Mouse (Mus musculus) ES-Bruce4 (cell line): Measurements from ENCODE around the gene Glis1. TPM values are rescaled to one million over a fixed set of nuclear protein-coding genes. Genes with fewer than 3 reads are reported as not detected.

Source experiments
- H3K27ac ChIP-seq: 2 replicates; pipeline ENCODE4 v1.5.1; 2012; ENCODE audit warnings: low read length, inconsistent platforms; ENCODE audit not compliant: insufficient read depth
- H3K27me3 ChIP-seq: 2 replicates; pipeline ENCODE4 v1.6.1; 2012; ENCODE audit warnings: mild to moderate bottlenecking, low read length, inconsistent platforms; ENCODE audit not compliant: control insufficient read depth, poor library complexity, insufficient read depth, severe bottlenecking
- H3K36me3 ChIP-seq: 2 replicates; pipeline ENCODE4 v1.6.1; 2012; ENCODE audit warnings: inconsistent platforms, mild to moderate bottlenecking, low read length, moderate library complexity; ENCODE audit not compliant: control insufficient read depth, poor library complexity, insufficient read depth, severe bottlenecking
- H3K4me1 ChIP-seq: one replicate; pipeline ENCODE4 v1.8.1; 2011; ENCODE audit warnings: low read length; ENCODE audit not compliant: control insufficient read depth, insufficient read depth
- H3K4me3 ChIP-seq: 2 replicates; pipeline ENCODE4 v1.5.1; 2011; ENCODE audit warnings: low read depth, mild to moderate bottlenecking, low read length
- H3K9ac ChIP-seq: 2 replicates; pipeline ENCODE4 v1.6.1; 2012; ENCODE audit warnings: low read depth, mild to moderate bottlenecking, inconsistent platforms; ENCODE audit not compliant: poor library complexity, severe bottlenecking
- H3K9me3 ChIP-seq: replicated peaks from 2 replicates; pipeline ENCODE4 v1.6.1; 2012; ENCODE audit warnings: mild to moderate bottlenecking, low read length, inconsistent platforms; ENCODE audit not compliant: control insufficient read depth, poor library complexity, insufficient read depth, severe bottlenecking
- CTCF ChIP-seq: IDR thresholded peaks from one replicate; pipeline ENCODE4 v1.8.1; 2011; ENCODE audit warnings: low read depth, low read length
- EP300 ChIP-seq: IDR thresholded peaks from 2 replicates; pipeline ENCODE4 v1.6.1; 2011; ENCODE audit warnings: low read depth, low read length; ENCODE audit not compliant: insufficient read depth
- POLR2A ChIP-seq: IDR thresholded peaks from one replicate; pipeline ENCODE4 v1.8.1; 2011; ENCODE audit warnings: low read length; ENCODE audit not compliant: insufficient read depth
- polyA plus RNA-seq: library from polyadenylated mRNA; stranded (reverse); fragments of >200 nt; gene quantifications from 2 replicates; pipeline ENCODE4 v1.2.4, GENCODE M21; 2011; ENCODE audit warnings: low read depth; ENCODE audit not compliant: missing spikeins, insufficient read depth, insufficient read length

Gene Glis1
- polyA plus RNA-seq, 1 experiment = 0.28 TPM

- Histone ChIP-seq H3K4me3 (no peak overlapping the region), H3K9me3 (no peaks in the 10 kb centered on the region), H3K27ac (no peak overlapping the region), H3K4me1 (no peaks in the 10 kb centered on the region), H3K36me3 (no peaks in the 10 kb centered on the region), H3K9ac (no peak overlapping the region), H3K27me3 (no peaks in the 10 kb centered on the region)
- no peak for TF ChIP-seq EP300
- no peak for TF ChIP-seq POLR2A
- TF ChIP-seq CTCF = no peak
Measured at GRCm38 (mm10) chr4:107605964-107606602, 171.7 kb downstream of the Glis1 start.

- Histone ChIP-seq H3K4me3 (no peak overlapping the region), H3K36me3 (no peaks in the 10 kb centered on the region), H3K27me3 (no peaks in the 10 kb centered on the region), H3K9ac (no peak overlapping the region), H3K27ac (no peak overlapping the region), H3K9me3 (no peaks in the 10 kb centered on the region), H3K4me1 (no peaks in the 10 kb centered on the region)
- TF ChIP-seq EP300 = no peak
- no peak for TF ChIP-seq POLR2A
- TF ChIP-seq CTCF = no peak
Measured at GRCm38 (mm10) chr4:107609775-107610174, 175.4 kb downstream of the Glis1 start.

- H3K9me3 ChIP-seq = no peaks in the 10 kb centered on the region
- no peak overlapping the region for H3K9ac ChIP-seq
- no peaks in the 10 kb centered on the region for H3K36me3 ChIP-seq
- no peak for TF ChIP-seq CTCF
- TF ChIP-seq POLR2A = no peak
- no peak for TF ChIP-seq EP300
- H3K4me1 ChIP-seq = no peaks in the 10 kb centered on the region
- no peaks in the 10 kb centered on the region for H3K27me3 ChIP-seq
- no peak overlapping the region for H3K27ac ChIP-seq
- H3K4me3 ChIP-seq = no peak overlapping the region
Measured at GRCm38 (mm10) chr4:107611888-107612650, 177.7 kb downstream of the Glis1 start.

DNA sequence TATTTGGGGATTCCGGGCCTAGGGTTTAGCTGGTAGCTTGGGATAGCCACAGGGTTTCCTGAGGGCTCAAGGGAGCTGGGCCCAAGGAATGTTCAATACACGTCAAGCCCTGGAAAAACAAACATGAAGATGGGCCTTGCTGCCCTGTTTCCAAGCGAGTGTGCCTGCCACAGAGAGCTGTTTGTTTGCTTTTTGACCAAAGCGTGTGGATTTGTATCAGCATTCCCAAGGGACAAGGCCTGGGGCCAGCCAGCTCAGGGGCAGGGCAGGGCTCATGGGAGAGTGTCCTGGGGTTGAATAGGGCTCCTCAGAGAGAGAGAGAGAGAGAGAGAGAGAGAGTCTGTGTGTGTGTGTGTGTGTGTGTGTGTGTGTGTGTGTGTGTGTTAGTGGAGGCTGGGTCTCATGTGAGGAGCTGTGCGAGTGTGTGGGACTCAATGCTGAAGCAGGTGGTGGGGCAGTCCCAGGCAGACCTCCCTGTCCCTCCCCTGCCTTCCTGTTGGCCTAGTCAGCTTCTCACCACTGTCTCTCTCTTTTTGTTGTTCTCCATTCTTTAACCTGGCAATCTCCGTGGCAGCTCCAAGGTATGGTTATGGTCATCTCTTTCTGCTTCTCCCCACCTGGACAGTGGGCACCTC is 183.3 kb downstream of the Glis1 start:
- Histone ChIP-seq H3K27ac (no peak overlapping the region), H3K9me3 (no peaks in the 10 kb centered on the region), H3K9ac (no peak overlapping the region), H3K27me3 (no peaks in the 10 kb centered on the region), H3K4me3 (no peak overlapping the region), H3K4me1 (no peaks in the 10 kb centered on the region), H3K36me3 (no peaks in the 10 kb centered on the region)
- TF ChIP-seq EP300 (no peak), CTCF (no peak), POLR2A (no peak)

DNA sequence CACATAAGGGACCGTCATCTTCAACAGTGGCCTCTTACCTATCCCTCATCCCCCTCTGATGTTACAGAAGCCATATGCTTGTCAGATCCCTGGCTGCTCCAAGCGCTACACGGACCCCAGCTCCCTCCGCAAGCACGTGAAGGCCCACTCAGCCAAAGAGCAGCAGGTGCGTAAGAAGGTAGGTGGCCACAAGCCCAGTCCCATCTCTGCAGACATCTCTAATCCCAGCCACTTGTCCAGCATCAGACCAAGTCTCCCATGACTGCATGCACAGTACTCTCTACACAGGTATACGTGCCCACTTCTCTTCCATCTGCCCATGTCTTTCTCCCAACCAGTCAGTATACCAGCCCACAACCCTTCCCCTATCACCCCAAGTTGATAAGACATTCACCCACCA is 185.1 kb downstream of the Glis1 start:
- Histone ChIP-seq H3K4me3 (no peak overlapping the region), H3K27me3 (no peaks in the 10 kb centered on the region), H3K36me3 (no peaks in the 10 kb centered on the region), H3K9me3 (no peaks in the 10 kb centered on the region), H3K9ac (no peak overlapping the region), H3K27ac (no peak overlapping the region), H3K4me1 (no peaks in the 10 kb centered on the region)
- TF ChIP-seq POLR2A = no peak
- TF ChIP-seq CTCF = no peak
- no peak for TF ChIP-seq EP300

DNA sequence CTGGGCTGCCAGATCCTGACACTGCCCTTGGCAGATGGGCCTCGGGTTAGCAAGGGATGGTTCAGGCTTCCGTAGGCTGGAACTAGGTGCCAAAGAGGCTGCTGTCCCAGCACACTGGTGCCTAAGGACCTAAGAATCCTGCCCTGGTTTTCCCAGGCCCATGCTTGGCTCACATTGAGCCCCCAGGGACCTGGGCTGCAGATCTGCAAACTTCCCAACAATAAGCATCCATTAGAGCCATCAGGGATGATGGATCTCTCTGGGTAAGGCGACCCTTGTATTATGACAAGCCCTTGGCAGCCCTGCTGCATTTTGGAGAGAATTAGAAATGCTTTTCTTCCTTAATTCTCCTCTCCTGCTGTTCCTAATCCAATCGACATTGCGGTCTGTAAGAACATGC is 187.0 kb downstream of the Glis1 start:
- no peak for TF ChIP-seq EP300
- no peak for TF ChIP-seq POLR2A
- no peak for TF ChIP-seq CTCF
- Histone ChIP-seq H3K27ac (no peak overlapping the region), H3K36me3 (no peaks in the 10 kb centered on the region), H3K4me1 (no peaks in the 10 kb centered on the region), H3K27me3 (no peaks in the 10 kb centered on the region), H3K9ac (no peak overlapping the region), H3K4me3 (no peak overlapping the region), H3K9me3 (no peaks in the 10 kb centered on the region)
